Mouse (Mus musculus) heart, adult 2 months (tissue): Measurements from ENCODE around the gene Limk1. TPM values are rescaled to one million over a fixed set of nuclear protein-coding genes. Genes with fewer than 3 reads are reported as not detected.

Experiments used
- DNase-seq, 2 experiments: peaks; one replicate each; pipeline ENCODE4 v3.0.0; 2021
- H3K27ac ChIP-seq: fragments of 200-600 bp; 2 replicates; pipeline ENCODE4 v1.8.1; 2022
- H3K27me3 ChIP-seq: fragments of 200-500 bp; 2 replicates; pipeline ENCODE4 v1.6.1; 2012; ENCODE audit warnings: mild to moderate bottlenecking, low read length, inconsistent platforms, mixed read lengths; ENCODE audit not compliant: control insufficient read depth, insufficient read depth
- H3K36me3 ChIP-seq: fragments of 200-500 bp; 2 replicates; pipeline ENCODE4 v1.6.1; 2012; ENCODE audit warnings: low read length, inconsistent platforms; ENCODE audit not compliant: control insufficient read depth, insufficient read depth
- H3K4me1 ChIP-seq: fragments of 200-500 bp; 2 replicates; pipeline ENCODE4 v1.6.1; 2011; ENCODE audit warnings: low read length; ENCODE audit not compliant: control insufficient read depth, insufficient read depth
- H3K4me3 ChIP-seq: fragments of 200-600 bp; 2 replicates; pipeline ENCODE4 v1.8.1; 2022
- H3K79me2 ChIP-seq: fragments of 200-500 bp; replicated peaks from 2 replicates; pipeline ENCODE4 v1.6.1; 2012; ENCODE audit warnings: mild to moderate bottlenecking, inconsistent platforms, low read length, moderate library complexity, mixed read lengths; ENCODE audit not compliant: control insufficient read depth, insufficient read depth
- H3K9ac ChIP-seq: fragments of 200-500 bp; 2 replicates; pipeline ENCODE4 v1.6.1; 2012; ENCODE audit warnings: low read depth, mild to moderate bottlenecking, control low read depth, inconsistent platforms, low read length, mixed read lengths
- CTCF ChIP-seq: fragments of 200-600 bp; IDR thresholded peaks from 2 replicates; pipeline ENCODE4 v1.8.1; 2022; ENCODE audit warnings: antibody characterized with exemption, mild to moderate bottlenecking, moderate library complexity
- EP300 ChIP-seq: fragments of 200-500 bp; IDR thresholded peaks from 2 replicates; pipeline ENCODE4 v1.6.1; 2011; ENCODE audit warnings: low read depth, low read length, control low read depth; ENCODE audit not compliant: insufficient read depth
- POLR2A ChIP-seq: fragments of 200-500 bp; IDR thresholded peaks from 2 replicates; pipeline ENCODE4 v1.6.1; 2011; ENCODE audit warnings: mild to moderate bottlenecking, low read depth, low read length, control low read depth; ENCODE audit not compliant: insufficient read depth
- WGBS: fragments of 180-500 bp; shearing (Covaris S2); methylation state at CpG from one replicate; pipeline ENCODE4 v1.1.7; 2018; 5-methylcytosine and 5-hydroxymethylcytosine counted together
- intact Hi-C: fragments of 180-260 bp; cut with DNase I; formaldehyde crosslinking; loops from one replicate; pipeline ENCODE4 v1.15.1; 2025
- polyA plus RNA-seq: library from polyadenylated mRNA; depleted of rRNA; stranded (reverse); fragments of >200 nt; gene quantifications from 2 replicates; pipeline ENCODE4 v1.2.3, GENCODE M21; 2012
- total RNA-seq, 2 experiments: library from RNA; stranded (reverse); gene quantifications; 2 replicates each; pipeline ENCODE4 v1.2.3; 2021

Gene Limk1
- total and polyA plus RNA-seq, 3 experiments = 4.0 to 7.3 (median 5.0) TPM

DNA sequence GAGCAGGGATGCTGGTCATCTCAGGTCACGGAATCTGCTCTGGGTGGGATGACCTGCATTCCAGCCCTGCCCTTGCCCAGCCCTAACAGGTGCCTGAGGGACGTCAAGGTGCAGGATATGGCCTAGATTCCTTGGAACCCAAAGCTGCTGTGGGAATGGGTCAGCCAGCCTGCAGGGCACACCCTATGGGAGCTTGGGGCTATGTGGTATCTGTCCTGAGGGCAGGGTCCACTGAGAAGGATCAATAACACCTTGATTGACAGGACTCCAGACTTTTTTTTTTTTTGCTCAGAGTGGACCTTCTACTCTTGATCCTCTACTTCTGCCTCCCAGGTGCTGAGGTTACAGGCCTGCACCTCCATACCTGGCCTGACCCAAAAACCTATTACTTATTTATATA, 41.0 kb downstream of the Limk1 start:
- Histone ChIP-seq H3K27ac (no peak overlapping the region), H3K4me1 (peaks cover 7% of the 10 kb centered on the region), H3K27me3 (no peaks in the 10 kb centered on the region), H3K4me3 (no peak overlapping the region), H3K79me2 (no peaks in the 10 kb centered on the region), H3K9ac (no peak overlapping the region), H3K36me3 (no peaks in the 10 kb centered on the region)
- intact Hi-C loops = no loop called here
- no peak for DNase-seq
- 88% methylated on average over 2 of the region's 2 CpGs for WGBS
- TF ChIP-seq POLR2A = no peak
- TF ChIP-seq EP300 = no peak
- no peak for TF ChIP-seq CTCF

DNA sequence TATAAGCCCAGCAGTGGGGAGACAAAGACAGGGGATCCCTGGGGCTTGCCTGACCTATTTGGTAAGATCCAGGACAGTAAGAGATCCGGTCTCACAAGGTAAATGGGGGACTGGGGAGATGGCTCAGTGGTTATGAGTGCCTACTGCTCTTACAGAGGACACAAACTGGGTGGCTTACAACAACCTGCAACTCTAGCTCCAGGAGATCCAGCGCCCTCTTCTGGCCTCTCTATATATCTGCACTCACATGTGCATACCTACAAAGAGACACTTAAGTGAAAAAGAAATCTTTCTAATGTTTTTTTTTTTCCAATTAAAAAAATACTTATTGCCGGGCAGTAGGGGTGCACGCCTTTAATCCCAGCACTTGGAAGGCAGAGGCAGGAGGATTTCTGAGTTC, 41.9 kb downstream of the Limk1 start:
- WGBS = 73% methylated on average over 4 of the region's 4 CpGs

DNA sequence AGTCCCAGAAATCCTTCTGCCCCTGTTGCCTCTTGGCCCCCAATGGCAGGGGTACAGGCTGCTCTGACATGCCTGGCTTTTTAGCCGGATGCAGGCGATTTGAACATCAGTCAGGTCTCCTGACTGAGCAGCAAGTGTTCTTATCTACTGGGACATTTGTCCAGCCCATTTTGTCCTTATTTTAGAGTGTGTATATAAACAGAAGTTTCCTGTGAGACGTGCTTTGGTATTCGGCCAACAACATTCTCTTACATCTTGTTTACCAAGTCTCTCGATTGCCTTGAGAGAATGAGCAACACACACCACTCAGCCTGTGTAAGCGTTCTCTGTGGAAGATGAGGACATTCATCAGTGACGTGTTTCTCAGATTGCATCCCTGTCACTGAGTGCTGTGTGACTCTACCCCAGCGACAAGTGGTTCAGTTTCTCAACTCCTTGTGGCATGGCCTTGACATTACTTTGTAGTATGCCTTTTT, 43.7 kb downstream of the Limk1 start:
- no peaks in the 10 kb centered on the region for H3K36me3 ChIP-seq
- no peaks in the 10 kb centered on the region for H3K27me3 ChIP-seq
- H3K27ac ChIP-seq = peak overlapping the region; percentile 65
- H3K4me1 ChIP-seq = peaks cover 7% of the 10 kb centered on the region
- no peak overlapping the region for H3K9ac ChIP-seq
- intact Hi-C loops = no loop called here
- peak; percentile 42 for DNase-seq
- TF ChIP-seq CTCF = no peak
- no peak for TF ChIP-seq EP300
- no peak for TF ChIP-seq POLR2A
- 27% methylated on average over 8 of the region's 8 CpGs for WGBS
- H3K4me3 ChIP-seq = no peak overlapping the region
- H3K79me2 ChIP-seq = no peaks in the 10 kb centered on the region

More for the DNA sequence above, 41.9 kb downstream of the Limk1 start:
- DNase-seq = no peak
- no peaks in the 10 kb centered on the region for H3K36me3 ChIP-seq
- intact Hi-C loops = no loop called here
- H3K27ac ChIP-seq = no peak overlapping the region
- H3K79me2 ChIP-seq = no peaks in the 10 kb centered on the region
- no peak for TF ChIP-seq CTCF
- TF ChIP-seq EP300 = no peak
- no peak for TF ChIP-seq POLR2A
- H3K4me3 ChIP-seq = no peak overlapping the region
- H3K4me1 ChIP-seq = peaks cover 7% of the 10 kb centered on the region
- H3K27me3 ChIP-seq = no peaks in the 10 kb centered on the region
- no peak overlapping the region for H3K9ac ChIP-seq

DNA sequence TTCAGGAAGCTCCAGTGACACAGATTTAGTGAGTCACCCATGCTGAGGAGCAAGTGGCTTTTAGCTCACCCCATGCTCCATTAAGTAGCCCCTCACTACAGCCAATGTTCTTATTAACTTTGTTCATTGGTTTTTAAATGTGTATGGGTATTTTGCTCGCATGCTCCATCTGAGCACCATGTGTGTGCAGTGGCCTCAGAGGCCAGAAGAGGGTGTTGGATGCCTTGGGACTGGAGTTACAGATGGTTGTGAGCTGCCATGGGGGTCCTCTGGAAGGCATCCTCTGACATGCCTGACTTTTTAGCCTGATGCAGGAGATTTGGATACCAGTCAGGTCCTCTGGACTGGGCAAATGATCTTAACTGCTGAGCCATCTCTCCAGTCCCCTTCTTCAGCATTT, 44.3 kb downstream of the Limk1 start:
- Histone ChIP-seq H3K9ac (no peak overlapping the region), H3K27ac (peak overlapping the region; percentile 65), H3K4me1 (peaks cover 7% of the 10 kb centered on the region), H3K36me3 (no peaks in the 10 kb centered on the region), H3K4me3 (no peak overlapping the region), H3K27me3 (no peaks in the 10 kb centered on the region), H3K79me2 (no peaks in the 10 kb centered on the region)
- no peak for DNase-seq
- intact Hi-C loops = no loop called here
- TF ChIP-seq EP300 (no peak), CTCF (peak; percentile 18; the same call in 1 of the 2 replicates)
- 76% methylated on average over 1 of the region's 1 CpGs for WGBS

DNA sequence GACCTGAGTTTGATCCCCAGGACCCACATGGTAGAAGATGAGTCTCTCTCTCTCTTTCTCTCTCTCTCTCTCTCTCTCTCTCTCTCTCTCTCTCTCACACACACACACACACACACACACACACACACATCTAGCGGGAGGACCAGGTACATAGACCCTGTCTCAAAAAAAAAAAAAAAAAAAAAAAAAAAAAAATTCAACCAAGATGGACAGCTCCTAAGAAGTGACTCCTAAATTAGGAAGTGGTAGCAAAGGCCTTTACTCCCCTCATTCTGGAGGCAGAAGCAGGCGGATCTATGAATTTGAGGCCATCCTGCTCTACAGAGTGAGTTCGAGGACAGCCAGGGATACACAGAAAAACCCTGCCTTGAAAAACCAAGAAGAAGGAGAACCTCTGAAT, 48.0 kb downstream of the Limk1 start:
- Histone ChIP-seq H3K27ac (no peak overlapping the region), H3K4me1 (peaks cover 11% of the 10 kb centered on the region), H3K4me3 (no peak overlapping the region), H3K79me2 (peaks cover 7% of the 10 kb centered on the region), H3K9ac (no peak overlapping the region), H3K27me3 (no peaks in the 10 kb centered on the region), H3K36me3 (peaks cover 16% of the 10 kb centered on the region)
- intact Hi-C loops = no loop called here
- DNase-seq = no peak
- TF ChIP-seq EP300 (no peak), CTCF (no peak)
- WGBS = 91% methylated on average over 3 of the region's 3 CpGs

DNA sequence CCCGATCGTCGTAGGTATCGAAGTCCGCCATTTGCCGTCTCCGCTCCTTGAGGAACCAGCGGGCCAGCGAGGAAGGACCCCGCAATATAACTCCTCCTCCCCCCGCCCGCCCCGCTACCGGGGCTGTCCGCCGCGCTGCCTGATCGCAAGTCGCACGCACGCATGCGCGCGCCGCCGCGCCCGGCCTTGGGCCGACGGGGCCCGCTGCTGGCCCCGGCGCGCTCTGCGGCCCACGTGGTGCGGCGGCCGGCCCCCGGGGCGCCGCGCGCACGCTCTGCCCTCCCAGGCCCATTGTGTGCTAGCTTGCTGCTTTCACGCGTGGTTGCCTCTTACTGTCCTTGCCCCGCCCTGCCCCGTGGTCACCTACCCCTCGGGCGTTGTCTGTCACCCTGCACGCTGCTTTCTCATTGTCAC, 49.1 kb downstream of the Limk1 start, which contains the start of gene Eif4h:
TSS of gene Eif4h (minus strand) at position 222 of the 414 bp plus-strand sequence.
- Histone ChIP-seq H3K4me1 (peaks cover 8% of the 10 kb centered on the region), H3K27me3 (no peaks in the 10 kb centered on the region), H3K9ac (peak within 1 kb of the TSS; percentile 97), H3K27ac (peak within 1 kb of the TSS; percentile 97), H3K4me3 (peak within 1 kb of the TSS; percentile 97), H3K79me2 (peaks cover 9% of the 10 kb centered on the region), H3K36me3 (peaks cover 21% of the 10 kb centered on the region)
- under 1% methylated on average over 49 of the region's 52 CpGs for WGBS
- peak; percentile 98 to 99 for DNase-seq
- TF ChIP-seq EP300 = 0 out of 2 replicates have a peak, but pooled peaks have one; percentile 46
- TF ChIP-seq CTCF = no peak
- peak; percentile 93 for TF ChIP-seq POLR2A
- intact Hi-C loops = loop anchor here (2.0 kb wide), 2 partner anchors 40 to 56 kb away; no protein-coding TSS in a partner anchor
